Mouse (Mus musculus): ENCODE measurements around the gene Tmem56. TPM values are rescaled to one million over a fixed set of nuclear protein-coding genes. Genes with fewer than 3 reads are reported as not detected.

Gene Tmem56
- total RNA-seq, 2 experiments from 2014 or later, result 31.4 to 32.5 TPM

- DNase-seq (ENCODE audit: low spot score in 2 of 2), result no peak
Observed at GRCm38 (mm10) chr3:121242111-121242936, 40.6 kb downstream of the Tmem56 start.

GRCm38 (mm10) chr3:121240362-121241040 lies 42.4 kb downstream of the Tmem56 start:
- DNase-seq (ENCODE audit: low spot score in 2 of 2), result no peak

DNA sequence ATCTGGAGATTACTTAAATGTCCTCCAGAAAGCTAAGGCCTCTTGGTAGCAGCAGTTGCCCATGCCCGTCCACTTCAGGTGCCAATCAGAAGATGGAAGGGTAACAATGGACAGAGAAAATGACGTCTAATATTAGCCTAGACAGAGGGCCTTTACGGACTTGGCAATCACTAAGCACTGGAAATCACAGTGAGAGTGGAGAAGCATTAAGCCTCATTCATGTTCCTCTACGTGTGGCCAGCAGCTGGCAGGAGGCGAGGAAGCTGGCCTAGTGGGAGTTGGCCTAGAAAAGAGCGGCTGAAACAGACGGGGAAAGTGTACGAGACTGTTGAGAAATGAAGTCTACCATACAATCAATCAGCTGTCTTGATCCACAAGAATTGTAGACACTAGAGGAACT lies 43.8 kb downstream of the Tmem56 start:
- no peak for DNase-seq (ENCODE audit: low spot score in 2 of 2)

DNA sequence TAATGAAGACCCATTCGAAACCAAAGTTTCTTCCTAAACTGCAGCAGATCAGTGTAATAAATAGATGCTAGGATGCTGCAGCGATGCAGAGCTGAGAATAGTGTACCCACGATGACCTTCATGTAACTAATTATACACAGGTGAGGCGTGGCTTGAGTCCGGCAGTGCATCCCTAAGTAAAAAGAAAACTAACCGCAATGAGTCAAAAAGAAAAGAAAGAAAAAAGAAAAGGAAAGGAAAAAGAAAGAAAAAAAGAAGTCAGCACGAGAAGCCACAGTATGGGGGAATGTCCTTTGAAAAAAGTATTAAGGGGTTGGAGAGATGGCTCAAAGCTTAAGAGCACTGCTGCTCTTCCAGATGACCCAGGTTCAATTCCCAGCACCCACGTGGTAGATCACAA lies 58.1 kb downstream of the Tmem56 start:
- no peak for DNase-seq (ENCODE audit: low spot score in 2 of 2)

GRCm38 (mm10) chr3:121224185-121224584 lies 58.7 kb downstream of the Tmem56 start:
- no peak for DNase-seq (ENCODE audit: low spot score in 2 of 2)

DNA sequence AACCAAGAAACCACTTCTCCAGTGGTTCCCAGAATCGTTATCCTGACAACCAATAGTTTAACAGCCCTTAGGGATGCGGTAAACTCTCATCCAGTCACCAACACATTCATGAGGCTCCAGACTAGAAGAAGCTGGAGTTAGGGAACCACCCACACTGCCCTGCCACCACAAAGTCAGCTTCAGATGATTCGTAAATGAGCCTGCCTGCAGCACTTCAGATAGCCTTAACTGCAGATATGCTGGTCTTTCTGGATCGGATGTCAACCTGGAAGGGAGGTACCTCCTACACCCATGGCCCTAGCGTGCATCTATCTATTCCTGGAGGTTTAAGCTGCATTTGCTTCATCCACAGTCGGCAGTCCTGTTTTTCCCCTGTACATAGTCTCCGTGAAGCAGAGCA lies 60.9 kb downstream of the Tmem56 start:
- no peak for DNase-seq (ENCODE audit: low spot score in 2 of 2)

DNA sequence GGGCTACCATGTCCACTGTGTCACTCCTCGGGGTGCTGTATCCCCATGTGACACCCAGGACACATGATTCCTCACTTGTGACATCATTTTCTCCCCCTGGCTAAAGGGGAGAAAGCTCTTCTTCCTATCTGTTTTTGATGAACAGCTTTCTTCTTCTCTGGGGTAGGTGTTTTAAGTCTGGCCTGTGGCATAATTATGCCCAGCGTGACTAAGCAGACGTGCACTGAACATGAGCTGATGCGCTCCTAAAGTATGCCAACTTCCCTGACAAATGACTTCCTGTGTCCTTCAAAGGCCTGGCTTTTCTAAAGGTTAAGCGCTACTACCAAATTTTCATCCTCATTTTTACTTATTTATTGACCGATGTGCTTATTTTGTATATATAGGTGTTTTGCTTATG lies 65.9 kb downstream of the Tmem56 start:
- DNase-seq (ENCODE audit: low spot score in 2 of 2), result no peak

GRCm38 (mm10) chr3:121213501-121213900 lies 69.4 kb downstream of the Tmem56 start:
- no peak for DNase-seq (ENCODE audit: low spot score in 2 of 2)

DNA sequence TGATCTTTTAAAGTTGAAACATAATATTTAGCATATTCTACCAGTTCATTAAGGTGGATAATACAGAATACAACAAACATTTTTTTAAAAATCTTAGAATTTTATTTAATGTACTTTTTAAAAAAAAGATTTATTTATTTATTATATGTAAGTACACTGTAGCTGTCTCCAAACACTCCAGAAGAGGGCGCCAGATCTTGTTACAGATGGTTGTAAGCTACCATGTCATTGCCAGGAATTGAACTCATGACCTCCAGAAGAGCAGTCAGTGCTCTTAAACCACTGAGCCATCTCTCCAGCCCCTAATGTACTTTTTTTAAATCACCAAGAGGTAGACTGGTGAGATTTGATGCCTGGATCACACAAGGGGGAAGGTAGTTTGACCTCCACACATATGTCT lies 70.7 kb downstream of the Tmem56 start:
- DNase-seq (ENCODE audit: low spot score in 2 of 2), result no peak

- DNase-seq (ENCODE audit: low spot score in 2 of 2), result no peak
Observed at GRCm38 (mm10) chr3:121208994-121209393, 73.9 kb downstream of the Tmem56 start.

GRCm38 (mm10) chr3:121206202-121206882 lies 76.6 kb downstream of the Tmem56 start:
- DNase-seq (ENCODE audit: low spot score in 2 of 2), result no peak

DNA sequence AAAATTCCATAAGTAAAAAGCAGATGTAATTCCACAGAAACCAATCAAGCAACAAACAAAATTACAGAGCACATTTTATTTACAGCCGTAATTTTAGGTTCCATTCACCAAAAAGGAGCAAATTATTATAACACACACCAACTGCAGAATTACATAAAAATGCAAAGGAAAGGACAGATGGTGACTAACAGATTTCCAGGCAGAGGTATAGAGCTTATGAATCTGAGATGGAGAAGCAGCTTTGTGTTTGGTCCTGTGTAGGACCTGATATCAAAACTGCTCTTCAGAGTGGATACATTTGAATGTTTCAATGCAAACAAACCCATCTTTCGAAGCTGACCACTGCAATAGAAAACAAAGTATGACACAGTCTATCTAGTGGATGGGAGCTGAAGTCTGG lies 80.3 kb downstream of the Tmem56 start:
- no peak for DNase-seq (ENCODE audit: low spot score in 2 of 2)

GRCm38 (mm10) chr3:121201012-121201747 lies 81.7 kb downstream of the Tmem56 start:
- DNase-seq (ENCODE audit: low spot score in 2 of 2), result no peak

DNA sequence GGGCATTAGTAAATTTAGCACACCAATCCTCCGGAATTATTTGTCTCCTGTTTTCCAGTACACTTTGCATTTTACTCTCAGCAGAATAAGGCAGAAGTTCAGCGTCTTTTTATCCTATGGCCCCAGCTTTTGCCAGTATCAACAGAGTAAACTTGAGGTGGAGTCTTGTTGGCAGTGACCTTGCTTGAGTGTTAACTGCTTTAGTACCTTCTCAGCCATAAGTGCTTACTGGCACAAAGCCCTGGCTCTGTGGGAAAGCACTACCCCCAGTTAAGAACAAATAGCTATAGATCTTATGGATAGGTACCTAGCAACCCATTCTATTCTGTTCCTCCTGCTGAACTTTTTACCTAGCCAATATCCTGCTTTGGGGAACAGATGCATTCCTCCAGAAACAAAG lies 93.7 kb downstream of the Tmem56 start:
- DNase-seq (ENCODE audit: low spot score in 2 of 2), result no peak

DNA sequence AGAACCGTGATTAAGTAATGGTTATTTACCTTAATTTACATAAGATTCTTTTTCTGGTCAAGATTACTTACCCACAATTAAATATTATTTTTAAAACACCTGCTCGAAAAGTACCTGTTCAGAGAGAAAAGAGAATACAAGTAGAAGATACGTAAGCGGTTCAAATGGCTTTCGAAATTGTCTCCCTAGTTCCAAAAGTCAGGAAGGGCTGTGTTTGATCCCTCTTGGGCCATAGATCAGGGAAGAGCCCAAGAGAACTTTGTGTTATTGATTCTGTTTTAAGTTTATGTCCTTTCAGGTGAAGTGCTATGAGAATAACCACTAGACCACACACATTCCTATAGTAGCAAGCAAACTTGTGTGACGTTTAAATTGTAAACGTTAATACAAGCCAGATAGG lies 95.4 kb downstream of the Tmem56 start:
- no peak for DNase-seq (ENCODE audit: low spot score in 2 of 2)

DNA sequence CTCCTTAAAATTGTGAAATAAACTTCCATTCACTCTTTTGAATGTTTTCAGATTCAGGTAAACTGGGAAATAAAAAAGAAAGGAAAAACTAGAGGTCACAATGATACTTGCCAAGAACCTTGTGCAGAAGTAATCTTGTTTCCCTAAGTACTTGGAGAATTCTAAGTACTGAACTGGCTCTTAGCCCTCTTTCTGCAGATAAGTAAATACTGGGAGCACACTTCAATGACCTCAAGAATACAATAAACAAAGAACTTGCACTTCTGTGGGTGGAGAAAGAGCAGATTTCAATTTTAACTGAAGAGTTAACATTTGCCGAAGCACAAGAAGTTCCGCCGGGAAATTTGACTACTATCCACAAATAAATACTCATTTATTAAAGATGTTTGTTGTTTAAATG lies 96.0 kb downstream of the Tmem56 start:
- DNase-seq (ENCODE audit: low spot score in 2 of 2), result no peak

GRCm38 (mm10) chr3:121185197-121185596 lies 97.7 kb downstream of the Tmem56 start:
- no peak for DNase-seq (ENCODE audit: low spot score in 2 of 2)

DNA sequence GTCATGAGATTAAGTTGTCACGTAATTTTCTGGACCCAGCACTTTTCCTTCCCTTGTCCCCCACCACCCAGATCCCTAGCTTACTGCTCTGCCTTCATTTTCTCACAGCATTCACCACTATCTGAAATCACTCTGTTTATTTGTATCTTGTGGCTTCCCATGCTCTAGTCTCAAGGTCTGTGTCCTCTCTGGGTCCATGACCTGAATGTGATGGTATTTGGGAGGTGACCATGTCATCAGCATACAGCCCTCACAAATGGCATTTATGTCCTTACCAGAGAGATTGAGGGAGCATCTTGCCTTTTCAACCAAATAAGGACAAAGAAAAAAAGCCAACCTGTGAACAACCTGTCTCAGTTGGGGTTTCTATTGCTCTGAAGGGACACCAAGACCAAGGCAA lies 106.9 kb downstream of the Tmem56 start:
- no peak for DNase-seq (ENCODE audit: low spot score in 2 of 2)

DNA sequence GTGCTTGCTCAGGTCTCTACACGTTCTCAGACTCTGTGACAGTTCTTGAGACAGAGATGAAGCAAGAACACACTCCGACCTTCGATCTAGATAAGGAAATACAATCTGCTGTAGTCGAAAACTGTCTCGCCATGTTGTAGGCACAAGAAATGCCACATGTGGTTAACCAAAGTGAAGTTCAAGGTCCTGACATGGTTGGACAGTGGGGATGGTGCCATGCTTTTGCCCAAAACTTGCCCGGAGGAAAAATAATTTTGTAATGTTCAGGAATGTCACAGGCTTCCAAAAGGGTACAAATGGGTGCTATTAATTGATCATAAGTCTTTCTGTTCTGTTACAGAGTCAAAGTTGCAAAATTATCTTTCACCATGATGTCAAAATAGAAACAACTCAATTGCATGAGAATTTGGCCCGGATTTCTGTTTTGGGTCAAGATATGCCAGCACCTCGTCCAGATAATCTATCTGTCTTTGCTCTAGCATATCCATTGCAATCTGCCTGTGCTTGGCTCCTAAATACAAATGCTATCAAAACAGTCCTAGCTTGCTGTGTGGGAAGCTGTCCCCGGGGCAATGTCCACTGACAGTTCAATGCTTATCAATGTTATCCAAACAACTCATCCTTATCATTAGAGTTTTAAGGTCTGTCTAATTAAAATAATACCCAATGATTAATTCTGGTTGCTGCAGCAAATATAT lies 108.5 kb downstream of the Tmem56 start:
- DNase-seq (ENCODE audit: low spot score in 2 of 2), result no peak

DNA sequence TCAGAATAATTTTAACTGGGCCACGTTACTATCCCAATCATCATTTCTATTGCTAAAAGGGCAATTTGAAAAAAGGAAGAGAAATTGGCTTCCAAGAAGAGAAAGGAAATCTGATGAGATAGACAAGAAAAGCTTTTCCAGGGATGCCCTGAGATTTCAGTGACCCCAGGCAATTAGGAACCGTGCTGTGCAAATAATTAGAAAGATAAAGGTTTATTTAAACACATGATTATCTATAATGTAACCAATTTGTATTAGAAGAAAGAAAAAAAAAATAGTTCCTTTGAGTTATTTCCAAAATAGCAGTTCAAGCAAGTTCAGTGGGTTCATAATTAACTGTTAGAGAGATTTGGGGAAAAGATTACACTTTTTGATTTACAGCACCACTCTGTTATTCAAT lies 110.2 kb downstream of the Tmem56 start:
- DNase-seq (ENCODE audit: low spot score in 2 of 2), result no peak

- DNase-seq (ENCODE audit: low spot score in 2 of 2), result no peak
Observed at GRCm38 (mm10) chr3:121171872-121172265, 111.0 kb downstream of the Tmem56 start.

Measured in layer of hippocampus, adult 18-20 months (tissue).